Mouse (Mus musculus): ENCODE measurements at regions not wholly inside any gene's neighbourhood (a gene's known extent, or its start where the extent isn't known, plus 50 kb on each side); places are given as distances from the start of the nearest gene placed in this dataset.

GRCm38 (mm10) chr19:59630095-59630494 is 171.9 kb downstream of the Emx2 start:
- 67% methylated on average over 8 of the region's 8 CpGs for WGBS
- Histone ChIP-seq H3K27ac (ENCODE audit: low read depth, low read length) (no peak overlapping the region), H3K27me3 (ENCODE audit: control insufficient read depth, insufficient read depth, low read length) (no peaks in the 10 kb centered on the region), H3K36me3 (ENCODE audit: control insufficient read depth, insufficient read depth, low read length) (no peaks in the 10 kb centered on the region), H3K4me1 (ENCODE audit: control insufficient read depth, insufficient read depth, low read length) (no peaks in the 10 kb centered on the region), H3K4me2 (no peak overlapping the region), H3K9ac (ENCODE audit: low read length) (no peak overlapping the region), H3K4me3 (ENCODE audit: low read depth, low read length) (no peak overlapping the region), H3K9me3 (ENCODE audit: control insufficient read depth, low read length) (no peaks in the 10 kb centered on the region)
- no peak for ATAC-seq (ENCODE audit: low FRiP score)
- DNase-seq (ENCODE audit: low spot score, missing footprints) = peak; percentile 59

GRCm38 (mm10) chr19:59630706-59631105 is 172.5 kb downstream of the Emx2 start:
- ATAC-seq (ENCODE audit: low FRiP score) (no peak), DNase-seq (ENCODE audit: low spot score, missing footprints) (peak; percentile 37)
- Histone ChIP-seq H3K9me3 (ENCODE audit: control insufficient read depth, low read length) (no peaks in the 10 kb centered on the region), H3K27me3 (ENCODE audit: control insufficient read depth, insufficient read depth, low read length) (no peaks in the 10 kb centered on the region), H3K27ac (ENCODE audit: low read depth, low read length) (no peak overlapping the region), H3K4me3 (ENCODE audit: low read depth, low read length) (no peak overlapping the region), H3K36me3 (ENCODE audit: control insufficient read depth, insufficient read depth, low read length) (no peaks in the 10 kb centered on the region), H3K9ac (ENCODE audit: low read length) (no peak overlapping the region), H3K4me1 (ENCODE audit: control insufficient read depth, insufficient read depth, low read length) (no peaks in the 10 kb centered on the region), H3K4me2 (no peak overlapping the region)
- WGBS = 30% methylated on average over 4 of the region's 4 CpGs

GRCm38 (mm10) chr19:59631541-59631940 is 173.4 kb downstream of the Emx2 start:
- no peaks in the 10 kb centered on the region for H3K4me1 ChIP-seq (ENCODE audit: control insufficient read depth, insufficient read depth, low read length)
- ATAC-seq (ENCODE audit: low FRiP score) = no peak
- H3K4me3 ChIP-seq (ENCODE audit: low read depth, low read length) = no peak overlapping the region
- no peaks in the 10 kb centered on the region for H3K27me3 ChIP-seq (ENCODE audit: control insufficient read depth, insufficient read depth, low read length)
- no peaks in the 10 kb centered on the region for H3K9me3 ChIP-seq (ENCODE audit: control insufficient read depth, low read length)
- no peak overlapping the region for H3K27ac ChIP-seq (ENCODE audit: low read depth, low read length)
- H3K36me3 ChIP-seq (ENCODE audit: control insufficient read depth, insufficient read depth, low read length) = no peaks in the 10 kb centered on the region
- 68% methylated on average over 1 of the region's 1 CpGs for WGBS
- peak; percentile 51 for DNase-seq (ENCODE audit: low spot score, missing footprints)
- H3K4me2 ChIP-seq = no peak overlapping the region
- H3K9ac ChIP-seq (ENCODE audit: low read length) = no peak overlapping the region

- DNase-seq (ENCODE audit: low spot score, missing footprints) (no peak), ATAC-seq (ENCODE audit: low FRiP score) (no peak)
- Histone ChIP-seq H3K36me3 (ENCODE audit: control insufficient read depth, insufficient read depth, low read length) (no peaks in the 10 kb centered on the region), H3K27ac (ENCODE audit: low read depth, low read length) (no peak overlapping the region), H3K9ac (ENCODE audit: low read length) (no peak overlapping the region), H3K4me2 (no peak overlapping the region), H3K9me3 (ENCODE audit: control insufficient read depth, low read length) (no peaks in the 10 kb centered on the region), H3K27me3 (ENCODE audit: control insufficient read depth, insufficient read depth, low read length) (no peaks in the 10 kb centered on the region), H3K4me1 (ENCODE audit: control insufficient read depth, insufficient read depth, low read length) (no peaks in the 10 kb centered on the region), H3K4me3 (ENCODE audit: low read depth, low read length) (no peak overlapping the region)
- WGBS = 71% methylated on average over 8 of the region's 8 CpGs
Measured at GRCm38 (mm10) chr19:59636271-59636670, 178.1 kb downstream of the Emx2 start.

- Histone ChIP-seq H3K36me3 (ENCODE audit: control insufficient read depth, insufficient read depth, low read length) (no peaks in the 10 kb centered on the region), H3K4me1 (ENCODE audit: control insufficient read depth, insufficient read depth, low read length) (no peaks in the 10 kb centered on the region), H3K9me3 (ENCODE audit: control insufficient read depth, low read length) (no peaks in the 10 kb centered on the region), H3K4me2 (no peak overlapping the region), H3K9ac (ENCODE audit: low read length) (no peak overlapping the region), H3K27ac (ENCODE audit: low read depth, low read length) (no peak overlapping the region), H3K4me3 (ENCODE audit: low read depth, low read length) (no peak overlapping the region), H3K27me3 (ENCODE audit: control insufficient read depth, insufficient read depth, low read length) (no peaks in the 10 kb centered on the region)
- 84% methylated on average over 3 of the region's 3 CpGs for WGBS
- no peak for DNase-seq (ENCODE audit: low spot score, missing footprints)
- ATAC-seq (ENCODE audit: low FRiP score) = no peak
Measured at GRCm38 (mm10) chr19:59642606-59643005, 184.4 kb downstream of the Emx2 start.

- H3K9ac ChIP-seq (ENCODE audit: low read length) = no peak overlapping the region
- no peak overlapping the region for H3K27ac ChIP-seq (ENCODE audit: low read depth, low read length)
- no peaks in the 10 kb centered on the region for H3K9me3 ChIP-seq (ENCODE audit: control insufficient read depth, low read length)
- WGBS = 82% methylated on average over 8 of the region's 8 CpGs
- no peak overlapping the region for H3K4me3 ChIP-seq (ENCODE audit: low read depth, low read length)
- no peaks in the 10 kb centered on the region for H3K4me1 ChIP-seq (ENCODE audit: control insufficient read depth, insufficient read depth, low read length)
- ATAC-seq (ENCODE audit: low FRiP score) = no peak
- H3K36me3 ChIP-seq (ENCODE audit: control insufficient read depth, insufficient read depth, low read length) = no peaks in the 10 kb centered on the region
- peak; percentile 60 for DNase-seq (ENCODE audit: low spot score, missing footprints)
- no peaks in the 10 kb centered on the region for H3K27me3 ChIP-seq (ENCODE audit: control insufficient read depth, insufficient read depth, low read length)
- no peak overlapping the region for H3K4me2 ChIP-seq
Measured at GRCm38 (mm10) chr19:59646231-59646630, 188.1 kb downstream of the Emx2 start.

- ATAC-seq (ENCODE audit: low FRiP score) = no peak
- no peaks in the 10 kb centered on the region for H3K4me1 ChIP-seq (ENCODE audit: control insufficient read depth, insufficient read depth, low read length)
- WGBS = 75% methylated on average over 7 of the region's 7 CpGs
- H3K36me3 ChIP-seq (ENCODE audit: control insufficient read depth, insufficient read depth, low read length) = no peaks in the 10 kb centered on the region
- no peak overlapping the region for H3K4me3 ChIP-seq (ENCODE audit: low read depth, low read length)
- no peaks in the 10 kb centered on the region for H3K27me3 ChIP-seq (ENCODE audit: control insufficient read depth, insufficient read depth, low read length)
- no peaks in the 10 kb centered on the region for H3K9me3 ChIP-seq (ENCODE audit: control insufficient read depth, low read length)
- DNase-seq (ENCODE audit: low spot score, missing footprints) = peak; percentile 44
- no peak overlapping the region for H3K9ac ChIP-seq (ENCODE audit: low read length)
- H3K4me2 ChIP-seq = no peak overlapping the region
- H3K27ac ChIP-seq (ENCODE audit: low read depth, low read length) = no peak overlapping the region
Measured at GRCm38 (mm10) chr19:59646656-59647055, 188.5 kb downstream of the Emx2 start.

- Histone ChIP-seq H3K4me1 (ENCODE audit: control insufficient read depth, insufficient read depth, low read length) (no peaks in the 10 kb centered on the region), H3K9ac (ENCODE audit: low read length) (no peak overlapping the region), H3K36me3 (ENCODE audit: control insufficient read depth, insufficient read depth, low read length) (no peaks in the 10 kb centered on the region), H3K9me3 (ENCODE audit: control insufficient read depth, low read length) (no peaks in the 10 kb centered on the region), H3K27me3 (ENCODE audit: control insufficient read depth, insufficient read depth, low read length) (no peaks in the 10 kb centered on the region), H3K27ac (ENCODE audit: low read depth, low read length) (no peak overlapping the region), H3K4me2 (no peak overlapping the region), H3K4me3 (ENCODE audit: low read depth, low read length) (no peak overlapping the region)
- ATAC-seq (ENCODE audit: low FRiP score) (no peak), DNase-seq (ENCODE audit: low spot score, missing footprints) (peak; percentile 77)
- WGBS = 83% methylated on average over 5 of the region's 5 CpGs
Measured at GRCm38 (mm10) chr19:59649421-59649820, 191.2 kb downstream of the Emx2 start.

GRCm38 (mm10) chr19:59650611-59651329 is 192.6 kb downstream of the Emx2 start:
- Histone ChIP-seq H3K4me2 (no peak overlapping the region), H3K9me3 (ENCODE audit: control insufficient read depth, low read length) (no peaks in the 10 kb centered on the region), H3K4me1 (ENCODE audit: control insufficient read depth, insufficient read depth, low read length) (no peaks in the 10 kb centered on the region), H3K9ac (ENCODE audit: low read length) (no peak overlapping the region), H3K27ac (ENCODE audit: low read depth, low read length) (no peak overlapping the region), H3K36me3 (ENCODE audit: control insufficient read depth, insufficient read depth, low read length) (no peaks in the 10 kb centered on the region), H3K4me3 (ENCODE audit: low read depth, low read length) (no peak overlapping the region), H3K27me3 (ENCODE audit: control insufficient read depth, insufficient read depth, low read length) (no peaks in the 10 kb centered on the region)
- 75% methylated on average over 10 of the region's 10 CpGs for WGBS
- DNase-seq (ENCODE audit: low spot score, missing footprints) (peak; percentile 57), ATAC-seq (ENCODE audit: low FRiP score) (no peak)
